ENCODE assay signal across 20 mouse cellular contexts in genomic region chr3:136085077-136085476, GRCm38 (mm10).
A peak's percentile ranks its signal among the peaks of the same experiment; 100 is the strongest.
DNase-seq lines count a peak whose midpoint lies in the region; ATAC-seq and TF ChIP-seq lines count a peak whose summit lies in the region.
"Had no signal": no experiment of that assay in that cellular context is flagged by ENCODE, and none has a peak within 500 bp of the region (broad histone marks: within the 10 kb centered on the region; RNA-seq: fewer than 3 reads in every experiment).

No protein-coding gene starts in this region.

- peaks cover 0 to 16% of the 10 kb centered on the region in 2 experiments; a peak in 2 of 4 replicates for H3K36me3 ChIP-seq in MEL (ENCODE audit: control insufficient read depth in 1 of 2, insufficient read depth in 2 of 2, low read length in 2 of 2)
- H3K36me3 ChIP-seq in stomach, postnatal 0 days (ENCODE audit: control insufficient read depth, insufficient read depth, low read length): no peaks in the 10 kb centered on the region
- H3K36me3 ChIP-seq: embryonic facial prominence, embryonic 12.5 days; forebrain, embryonic 15.5 days; G1E; heart, embryonic 12.5 days had no signal

- peak; percentile 11 for DNase-seq in adrenal gland, postnatal 10 days
- no peak for DNase-seq in adrenal gland, postnatal 36 days
- DNase-seq in layer of hippocampus, adult 2 months (ENCODE audit: low spot score in 2 of 2): no peak
- no peak for DNase-seq in layer of hippocampus, postnatal 10 days (ENCODE audit: low spot score in 2 of 2)
- DNase-seq in MEL (ENCODE audit: low read depth, low spot score): peak; percentile 20
- DNase-seq in stomach, postnatal 0 days (ENCODE audit: low spot score): peak; percentile 17
- no peak for DNase-seq in right cerebral cortex, postnatal 25 days
- DNase-seq: B cell, adult 2 months; cerebellum, adult 11-12 months; cerebellum, adult 9-10 months; cerebellum, postnatal 25 days; gastrocnemius, postnatal 36 days had no signal

- peaks cover 0 to 10% of the 10 kb centered on the region in 2 experiments; a peak in 3 of 4 replicates for H3K4me1 ChIP-seq in MEL (ENCODE audit: control insufficient read depth in 1 of 2, insufficient read depth in 2 of 2, low read length in 2 of 2)
- no peaks in the 10 kb centered on the region for H3K4me1 ChIP-seq in stomach, postnatal 0 days (replicated peaks; ENCODE audit: control insufficient read depth, insufficient read depth)
- H3K4me1 ChIP-seq: embryonic facial prominence, embryonic 12.5 days; forebrain, embryonic 15.5 days; heart, embryonic 12.5 days had no signal

- WGBS in stomach, postnatal 0 days: 32% methylated on average over 1 of the region's 1 CpGs

- TF ChIP-seq RAD21 in MEL (IDR thresholded peaks at IDR 0.05; ENCODE audit: low read depth, low read length): no peak

- TF ChIP-seq EP300 in MEL (IDR thresholded peaks at IDR 0.05; ENCODE audit: low read depth in 1 of 2, low read length in 2 of 2): peak; percentile 53 to 57; a peak in 3 of 4 replicates
- TF ChIP-seq EP300 in stomach, postnatal 0 days (optimal IDR thresholded peaks at IDR 0.05): no peak

- H3K79me2 ChIP-seq in MEL (ENCODE audit: control insufficient read depth, insufficient read depth, low read length, poor library complexity): no peaks in the 10 kb centered on the region

- H3K9me3 ChIP-seq in MEL (replicated peaks; ENCODE audit: insufficient read depth, low read length): no peaks in the 10 kb centered on the region
- H3K9me3 ChIP-seq in stomach, postnatal 0 days (ENCODE audit: control insufficient read depth, low read length): no peaks in the 10 kb centered on the region
- H3K9me3 ChIP-seq: embryonic facial prominence, embryonic 12.5 days; forebrain, embryonic 15.5 days; G1E; heart, embryonic 12.5 days had no signal

- no peak for TF ChIP-seq CTCF in layer of hippocampus, adult 2 months (conservative IDR thresholded peaks at IDR 0.05)
- TF ChIP-seq CTCF in MEL (IDR thresholded peaks at IDR 0.05 in 2 of 3, conservative IDR thresholded peaks at IDR 0.05 in 1 of 3; ENCODE audit: control insufficient read depth in 1 of 3, insufficient read depth in 1 of 3, low read depth in 2 of 3, low read length in 3 of 3, poor library complexity in 1 of 3, severe bottlenecking in 1 of 3): no peak
- no peak for TF ChIP-seq CTCF in stomach, postnatal 0 days (IDR thresholded peaks at IDR 0.05; ENCODE audit: low read depth)

- H3K27me3 ChIP-seq in MEL (ENCODE audit: control insufficient read depth in 1 of 2, insufficient read depth in 2 of 2, low read length in 2 of 2): no peaks in the 10 kb centered on the region
- no peaks in the 10 kb centered on the region for H3K27me3 ChIP-seq in stomach, postnatal 0 days (ENCODE audit: control insufficient read depth, insufficient read depth, low read length)
- H3K27me3 ChIP-seq: embryonic facial prominence, embryonic 12.5 days; forebrain, embryonic 15.5 days; heart, embryonic 12.5 days had no signal

- ATAC-seq in stomach, postnatal 0 days (ENCODE audit: low FRiP score, low TSS enrichment): peak; percentile 74; the same call in 1 of the 2 replicates
- ATAC-seq: CD4-positive, CD25-positive, alpha-beta regulatory T cell, adult 4 months; forebrain, embryonic 15.5 days; hindbrain, embryonic 16.5 days; inflammation-experienced regulatory T-cells, adult 6 months had no signal

- no peak for TF ChIP-seq POLR2A in MEL (IDR thresholded peaks at IDR 0.05; ENCODE audit: control insufficient read depth in 1 of 2, insufficient read depth in 1 of 2, low read depth in 1 of 2, low read length in 2 of 2, poor library complexity in 1 of 2)

- H3K4me2 ChIP-seq in stomach, postnatal 0 days (replicated peaks; ENCODE audit: low read depth): no peak overlapping the region
- H3K4me2 ChIP-seq: embryonic facial prominence, embryonic 12.5 days; forebrain, embryonic 15.5 days; heart, embryonic 12.5 days had no signal

- peak overlapping the region; percentile 24; the same call in 1 of the 2 replicates for H3K27ac ChIP-seq in layer of hippocampus, adult 2 months
- H3K27ac ChIP-seq in MEL (ENCODE audit: control insufficient read depth, low read depth, low read length): no peak overlapping the region
- no peak overlapping the region for H3K27ac ChIP-seq in stomach, postnatal 0 days (replicated peaks)
- H3K27ac ChIP-seq: embryonic facial prominence, embryonic 12.5 days; forebrain, embryonic 15.5 days; heart, adult 2 months had no signal

- H3K9ac ChIP-seq in MEL (ENCODE audit: control insufficient read depth, low read depth, low read length, poor library complexity, severe bottlenecking): no peak overlapping the region
- H3K9ac ChIP-seq in stomach, postnatal 0 days (ENCODE audit: low read length): no peak overlapping the region
- H3K9ac ChIP-seq: embryonic facial prominence, embryonic 12.5 days; forebrain, embryonic 15.5 days; heart, embryonic 12.5 days had no signal

- no peak overlapping the region for H3K4me3 ChIP-seq in layer of hippocampus, adult 2 months
- H3K4me3 ChIP-seq in MEL (ENCODE audit: control insufficient read depth in 1 of 2, insufficient read depth in 1 of 2, low read depth in 2 of 2, low read length in 2 of 2): no peak overlapping the region
- no peak overlapping the region for H3K4me3 ChIP-seq in stomach, postnatal 0 days (ENCODE audit: low read depth, low read length)
- H3K4me3 ChIP-seq: embryonic facial prominence, embryonic 12.5 days; forebrain, embryonic 15.5 days; heart, adult 2 months; heart, embryonic 12.5 days had no signal

TF ChIP-seq in MEL, 35 proteins besides CTCF, POLR2A, EP300 and RAD21:
- TF ChIP-seq TCF12 (IDR thresholded peaks at IDR 0.05; ENCODE audit: low read depth, low read length) (peak; percentile 59; the same call in 1 of the 2 replicates), RCOR1 (IDR thresholded peaks at IDR 0.05; ENCODE audit: low read depth, low read length) (peak; percentile 50; the same call in 1 of the 2 replicates), MAX (IDR thresholded peaks at IDR 0.05; ENCODE audit: low read length) (peak; percentile 27; the same call in 1 of the 2 replicates), GATA1 (IDR thresholded peaks at IDR 0.05; ENCODE audit: low read depth, low read length) (peak; percentile 61), KAT2A (conservative IDR thresholded peaks at IDR 0.05; ENCODE audit: low read depth, low read length) (no peak), CHD1 (IDR thresholded peaks at IDR 0.05; ENCODE audit: low read depth, low read length) (no peak)

Comparison
In these comparisons a context has a peak if more than half of its experiments do, and no peak if none do; other contexts are left out.
1. DNase-seq: peak in adrenal gland, postnatal 10 days (single experiment), MEL (single experiment) and stomach, postnatal 0 days (single experiment); none in adrenal gland, postnatal 36 days (0 of 2), layer of hippocampus, adult 2 months (0 of 2), layer of hippocampus, postnatal 10 days (0 of 2) and right cerebral cortex, postnatal 25 days (single experiment).